Mouse (Mus musculus) hematopoietic multipotent progenitor cell, adult 10-12 weeks (in vitro differentiated cells): ENCODE results near the gene Spout1. TPM values are rescaled to one million over a fixed set of nuclear protein-coding genes. Genes with fewer than 3 reads are reported as not detected.

ENCODE experiments used
- polyA plus RNA-seq: library from polyadenylated mRNA; stranded (reverse); fragments of >175 nt; gene quantifications from 2 replicates; pipeline ENCODE4 v1.2.3, GENCODE M21; 2012; ENCODE audit warnings: low replicate concordance

The Spout1 gene
- 17.6 and 20.1 TPM in 2 replicates for polyA plus RNA-seq

DNA sequence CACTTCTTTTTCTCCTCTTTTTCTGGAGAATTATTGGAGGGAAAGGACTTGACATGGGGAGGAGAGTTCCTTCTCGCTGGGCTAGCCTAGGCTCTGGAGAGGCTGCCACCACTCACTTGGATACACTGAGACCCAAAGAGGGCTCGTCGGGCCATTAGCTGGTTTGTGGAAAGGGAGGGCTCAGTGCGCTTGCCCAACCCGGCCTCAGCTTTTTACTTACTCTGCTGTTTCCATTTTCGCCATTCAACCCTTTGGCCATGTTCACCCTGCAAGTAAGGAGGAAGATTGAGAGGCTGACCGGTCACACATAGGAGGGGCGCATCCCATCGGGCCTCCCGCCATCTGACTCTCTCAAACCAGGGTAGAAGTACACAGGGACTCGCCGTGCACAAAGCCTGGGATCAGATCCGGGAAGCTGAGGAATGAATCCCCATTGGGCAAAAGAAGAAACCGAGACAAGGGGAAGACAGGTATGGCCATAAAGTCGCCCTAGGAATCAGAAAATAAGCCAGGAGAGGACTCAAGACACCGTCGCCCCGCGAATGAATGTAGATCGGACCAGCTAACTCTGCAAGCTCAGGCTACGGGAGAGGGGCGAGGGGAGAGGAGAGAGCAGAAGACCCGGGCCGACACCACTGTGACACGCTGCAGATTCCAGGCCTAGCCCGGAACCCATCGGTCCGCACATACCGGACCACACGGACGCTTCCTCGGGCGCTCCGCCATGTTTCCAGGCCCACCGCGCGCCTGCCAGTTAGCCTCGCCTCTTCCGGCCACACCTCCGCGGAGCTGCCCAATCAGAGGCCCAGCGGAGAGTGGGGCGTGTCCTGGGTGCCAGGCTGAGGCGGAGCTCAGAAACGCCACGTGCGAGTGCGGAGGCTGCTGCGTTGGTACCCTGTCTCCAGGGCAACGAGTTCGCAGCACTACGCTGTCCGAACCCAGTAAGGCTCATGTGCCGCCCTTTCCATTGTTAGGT lies at the start of gene Spout1:
TSS of gene Spout1 (minus strand) at position 760 of the 976 bp plus-strand sequence.

DNA sequence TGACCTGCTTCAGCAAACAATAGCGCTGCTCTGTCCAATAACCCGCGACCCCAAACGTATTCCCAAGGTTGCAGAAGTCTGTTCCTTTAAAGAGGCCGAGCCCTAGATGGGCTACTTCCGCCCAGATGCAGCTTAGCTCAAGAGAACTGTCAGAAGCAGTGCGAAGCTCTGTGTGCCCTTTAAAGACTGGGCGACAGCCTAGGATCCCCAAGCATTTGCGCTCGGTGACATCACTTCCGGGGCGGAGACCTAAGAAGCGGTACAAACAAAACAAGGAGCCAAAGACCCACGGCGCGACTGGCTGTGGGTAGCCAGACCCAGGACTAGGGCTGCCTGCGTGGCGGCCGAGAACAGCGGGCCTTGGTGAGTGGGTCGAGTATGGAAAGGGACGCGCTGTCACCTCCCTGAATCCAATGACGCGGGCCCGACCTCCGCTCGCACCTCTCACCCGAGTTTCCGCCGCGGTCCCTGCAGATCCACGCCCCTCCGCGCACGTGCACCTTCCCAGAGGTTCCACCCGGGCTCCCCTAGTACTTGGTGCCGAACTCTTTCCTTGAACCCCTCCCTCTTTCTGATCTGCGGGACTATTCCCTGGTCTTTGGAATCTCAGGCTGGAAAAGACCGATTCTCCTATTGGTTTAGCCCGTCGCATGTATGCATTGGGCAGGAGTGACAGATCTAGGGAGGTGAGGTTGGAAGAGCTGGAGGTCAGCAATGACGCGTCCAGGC lies 27.5 kb upstream of the Spout1 start, which contains the start of gene Kyat1:
TSS of gene Kyat1 (minus strand) at position 219 of the 729 bp plus-strand sequence.

DNA sequence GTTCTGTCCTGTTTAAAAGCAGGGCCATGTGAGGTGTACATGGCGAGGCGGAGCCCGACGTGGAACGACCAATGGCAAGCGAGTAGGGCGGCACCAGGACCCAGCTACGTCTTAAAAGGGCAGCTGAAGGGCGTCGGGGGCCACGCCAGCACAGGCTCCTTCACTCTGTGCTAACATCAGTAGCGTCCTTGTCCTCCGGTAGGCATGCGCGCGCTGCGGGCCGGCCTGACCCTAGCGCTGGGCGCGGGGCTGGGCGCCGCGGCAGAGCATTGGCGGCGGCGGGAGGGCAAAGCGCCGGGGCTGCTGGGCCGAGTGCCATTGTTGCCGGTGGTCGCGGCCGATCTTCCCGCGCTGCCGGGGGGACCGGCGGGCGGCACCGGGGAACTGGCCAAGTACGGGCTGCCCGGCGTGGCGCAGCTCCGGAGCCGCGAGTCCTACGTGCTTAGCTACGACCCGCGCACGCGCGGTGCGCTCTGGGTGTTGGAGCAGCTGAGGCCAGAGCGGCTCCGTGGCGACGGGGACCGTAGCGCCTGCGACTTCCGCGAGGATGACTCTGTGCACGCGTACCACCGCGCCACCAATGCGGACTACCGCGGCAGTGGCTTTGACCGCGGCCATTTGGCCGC lies 6.8 kb downstream of the Spout1 start, which contains the start of gene Endog:
TSS of gene Endog (plus strand) at position 123 of the 626 bp plus-strand sequence.

DNA sequence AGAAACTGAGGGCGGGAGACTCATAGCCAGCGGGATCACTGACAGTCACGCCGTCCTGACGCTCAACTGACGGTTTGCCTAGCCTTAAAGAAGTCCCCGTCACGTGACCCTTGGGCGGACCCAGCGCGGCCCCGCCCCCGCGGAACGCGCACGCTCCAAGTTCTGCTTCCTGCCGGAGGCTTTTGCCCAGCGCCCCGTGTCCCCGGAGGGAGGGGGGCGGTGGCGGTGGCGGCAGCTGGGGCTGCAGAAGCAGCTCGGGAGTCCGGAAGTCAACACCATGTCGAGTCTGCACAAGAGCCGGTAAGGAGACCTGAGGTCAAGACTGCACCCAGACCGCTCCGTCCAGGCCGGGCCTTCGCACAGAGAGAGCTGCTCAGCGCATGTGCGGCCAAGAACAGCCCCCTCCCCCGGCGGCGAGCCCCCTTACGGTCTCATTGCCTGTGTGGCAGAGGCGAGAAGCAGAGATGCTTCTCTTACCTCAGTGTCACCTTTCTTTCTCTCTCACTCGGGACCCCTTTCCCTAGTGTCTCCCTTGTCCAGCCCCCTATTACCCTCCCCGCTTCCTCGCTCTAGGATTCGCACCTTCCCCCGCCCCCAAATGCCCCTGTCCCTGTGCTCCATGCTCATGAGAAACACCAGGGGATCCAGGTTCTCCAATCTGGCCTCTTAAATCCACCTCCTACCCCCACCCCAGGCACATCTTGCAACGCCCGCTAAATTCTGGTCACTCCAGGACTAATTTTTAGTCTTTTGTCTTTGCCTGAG lies 44.5 kb downstream of the Spout1 start, which contains the start of gene Tbc1d13:
TSS of gene Tbc1d13 (plus strand) at position 134 of the 765 bp plus-strand sequence.

DNA sequence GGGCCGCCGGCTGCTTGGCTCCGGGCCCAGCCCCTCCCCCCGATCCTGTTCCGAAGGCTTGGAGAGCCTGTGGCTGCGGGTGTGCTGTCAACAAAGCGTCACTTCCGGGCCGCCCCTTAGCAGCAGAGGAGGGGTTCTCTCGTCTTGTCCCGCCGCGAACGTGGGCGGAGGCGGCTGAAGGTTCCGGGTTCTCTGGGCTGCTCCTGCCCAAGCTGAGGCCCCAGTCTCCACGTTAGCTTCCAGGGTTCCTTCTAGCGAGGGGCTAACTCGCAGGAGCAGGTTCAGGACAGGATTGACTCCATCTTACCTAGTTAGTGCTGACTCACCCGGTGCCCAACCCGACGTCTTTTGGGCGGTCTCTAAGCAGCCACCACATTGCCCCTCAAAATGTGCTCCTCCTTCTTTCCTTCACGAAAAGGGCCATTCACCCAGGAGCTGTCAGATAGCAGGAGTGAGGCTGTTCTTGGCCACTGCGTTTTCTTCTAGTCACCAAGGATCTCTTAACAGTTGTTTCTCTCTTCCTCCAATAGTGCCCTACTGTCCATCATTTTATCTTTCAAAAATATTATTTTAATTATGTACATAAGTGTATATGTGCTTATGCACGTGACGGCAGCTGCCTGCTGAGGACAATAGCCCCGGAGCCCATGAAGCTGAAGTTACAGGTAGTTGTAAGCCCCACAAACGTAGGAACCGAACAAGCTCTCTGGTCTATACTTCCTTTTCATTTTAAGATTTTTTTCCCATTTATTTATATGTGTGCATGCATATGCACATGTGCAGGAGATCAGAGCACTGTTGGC lies 53.6 kb downstream of the Spout1 start, which contains the start of gene Zer1:
TSS of gene Zer1 (minus strand) at position 114 of the 803 bp plus-strand sequence.

Other genes with a start within 250 kb of the Spout1 start
- 27.0 and 55.6 TPM in 2 replicates for gene Gle1, start 243.0 kb downstream of the Spout1 start, polyA plus RNA-seq
- gene Sptan1, start 212.9 kb downstream of the Spout1 start, polyA plus RNA-seq: 85.0 and 89.7 TPM in 2 replicates
- gene Wdr34, start 129.6 kb downstream of the Spout1 start, polyA plus RNA-seq: 3.6 and 5.1 TPM in 2 replicates
- 202 and 208 TPM in 2 replicates for gene Set, start 121.1 kb downstream of the Spout1 start, polyA plus RNA-seq
- gene Pkn3, start 100.8 kb downstream of the Spout1 start, polyA plus RNA-seq: 4.4 and 6.9 TPM in 2 replicates
- gene Zdhhc12, start 84.8 kb downstream of the Spout1 start, polyA plus RNA-seq: 32.1 and 47.9 TPM in 2 replicates
- 29.0 and 54.9 TPM in 2 replicates for gene Zer1, start 53.9 kb downstream of the Spout1 start, polyA plus RNA-seq
- 26.5 and 29.8 TPM in 2 replicates for gene Tbc1d13, start 44.7 kb downstream of the Spout1 start, polyA plus RNA-seq
- 15.4 and 27.4 TPM in 2 replicates for gene Endog, start 7.0 kb downstream of the Spout1 start, polyA plus RNA-seq
- gene Kyat1, start 27.4 kb upstream of the Spout1 start, polyA plus RNA-seq: 2.4 and 10.4 TPM in 2 replicates
- gene Lrrc8a, start 59.3 kb upstream of the Spout1 start, polyA plus RNA-seq: 6.5 and 13.1 TPM in 2 replicates
- 6.1 and 10.3 TPM in 2 replicates for gene Gm28035, start 62.1 kb upstream of the Spout1 start, polyA plus RNA-seq
- gene Phyhd1, start 87.7 kb upstream of the Spout1 start, polyA plus RNA-seq: 7.0 and 13.3 TPM in 2 replicates
- not detected in 2 replicates for gene Gm28038, start 102.6 kb upstream of the Spout1 start, polyA plus RNA-seq
- 5.6 and 6.9 TPM in 2 replicates for gene Dolk, start 107.9 kb upstream of the Spout1 start, polyA plus RNA-seq
- gene Nup188, start 107.9 kb upstream of the Spout1 start, polyA plus RNA-seq: 42.0 and 50.7 TPM in 2 replicates
- gene Sh3glb2, start 180.9 kb upstream of the Spout1 start, polyA plus RNA-seq: 52.4 and 84.3 TPM in 2 replicates
- 9.1 and 10.1 TPM in 2 replicates for gene Miga2, start 185.8 kb upstream of the Spout1 start, polyA plus RNA-seq
- 20.7 and 37.4 TPM in 2 replicates for gene Dolpp1, start 213.8 kb upstream of the Spout1 start, polyA plus RNA-seq
- 40.2 and 81.9 TPM in 2 replicates for gene Crat, start 237.4 kb upstream of the Spout1 start, polyA plus RNA-seq
- gene Ptpa, start 237.6 kb upstream of the Spout1 start, polyA plus RNA-seq: 364 and 511 TPM in 2 replicates